Mouse (Mus musculus) erythroblast, adult 5-6 weeks (primary cell): ENCODE results near the gene Arhgap27. TPM values are rescaled to one million over a fixed set of nuclear protein-coding genes. Genes with fewer than 3 reads are reported as not detected.

Experiments used
- ATAC-seq: replicated peaks from 2 replicates; pipeline ENCODE4 v1.8.0; 2016; ENCODE audit warnings: moderate number of reproducible peaks, mild to moderate bottlenecking, moderate TSS enrichment, inconsistent platforms; ENCODE audit not compliant: poor library complexity, low FRiP score, severe bottlenecking
- total RNA-seq, 2 experiments: library from RNA; stranded (forward) in 1 of 2; stranded (reverse) in 1 of 2; fragments of 150-400 nt in 1 of 2; fragments of 200-764, 138-1000 nt in 1 of 2; gene quantifications; 2 replicates each; pipeline versions ENCODE4 v1.2.3 to v1.2.4; 2015 to 2017; ENCODE audit warnings: low replicate concordance in 2 of 2

Arhgap27 gene
- total RNA-seq, 2 experiments from 2014 or later = 5.7 to 7.9 TPM

- no peak for ATAC-seq
These were observed 5.2 kb downstream of the Arhgap27 start for GRCm38 (mm10) chr11:103358316-103358715.

- no peak for ATAC-seq
These were observed 5.8 kb downstream of the Arhgap27 start for GRCm38 (mm10) chr11:103357710-103358109.

DNA sequence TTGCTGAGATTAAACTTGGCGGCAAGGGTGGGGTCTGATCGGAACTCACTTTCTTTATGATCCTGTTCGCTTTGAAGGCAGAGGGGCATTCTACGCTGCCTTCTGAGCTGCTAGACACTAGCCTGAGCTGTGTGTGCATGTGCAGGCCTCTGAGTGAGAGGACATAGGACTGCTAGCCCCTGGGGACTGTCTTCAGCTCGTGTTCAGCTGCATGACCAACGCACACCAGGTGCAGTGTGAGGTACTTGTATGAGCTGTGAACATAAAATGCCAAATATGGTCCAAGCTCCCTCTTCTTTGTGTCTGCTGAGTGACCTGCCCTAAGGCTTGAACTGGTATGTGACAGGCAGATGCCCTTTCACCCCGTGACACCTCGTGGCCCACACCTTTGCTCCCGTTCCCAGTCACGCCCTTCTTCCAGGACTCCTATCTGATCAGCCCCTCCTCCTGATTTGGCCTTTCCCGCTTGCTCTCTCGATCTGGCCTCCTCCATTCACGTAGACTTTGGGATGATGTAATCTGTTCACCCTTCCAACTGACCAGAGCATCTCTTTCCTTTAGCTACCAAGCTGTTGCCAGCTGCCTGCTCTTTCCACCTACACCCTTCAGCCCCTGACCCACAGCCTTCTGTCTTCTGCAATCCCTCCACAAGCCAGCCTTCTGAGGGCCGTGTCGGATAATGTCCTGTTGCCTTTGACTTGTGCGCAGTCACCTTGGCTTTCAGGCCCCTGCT lies 6.4 kb downstream of the Arhgap27 start:
- no peak for ATAC-seq

GRCm38 (mm10) chr11:103356032-103356571 lies 7.4 kb downstream of the Arhgap27 start:
- ATAC-seq = no peak

GRCm38 (mm10) chr11:103355251-103355650 lies 8.2 kb downstream of the Arhgap27 start:
- ATAC-seq = no peak

DNA sequence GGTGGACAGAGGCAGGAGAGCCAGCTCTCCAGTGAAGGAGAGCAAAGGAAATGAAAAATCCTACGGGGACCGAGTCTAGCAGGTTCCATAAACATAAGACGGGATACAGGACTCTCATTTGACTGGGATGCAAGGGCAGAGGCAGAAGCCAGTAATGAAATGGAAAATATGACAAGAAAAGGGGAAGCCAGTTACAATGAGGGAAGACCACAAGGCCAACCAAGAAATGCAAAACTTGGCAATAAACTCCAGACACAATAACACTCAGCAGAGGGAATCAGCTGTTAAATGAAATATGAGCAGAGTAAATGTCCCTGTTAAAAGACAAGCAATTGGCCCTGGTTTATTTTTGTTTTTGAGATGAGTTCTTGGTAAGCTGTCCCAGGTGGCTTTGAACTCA lies 9.5 kb downstream of the Arhgap27 start:
- no peak for ATAC-seq

- no peak for ATAC-seq
These were observed 11.2 kb downstream of the Arhgap27 start for GRCm38 (mm10) chr11:103352239-103352814.

DNA sequence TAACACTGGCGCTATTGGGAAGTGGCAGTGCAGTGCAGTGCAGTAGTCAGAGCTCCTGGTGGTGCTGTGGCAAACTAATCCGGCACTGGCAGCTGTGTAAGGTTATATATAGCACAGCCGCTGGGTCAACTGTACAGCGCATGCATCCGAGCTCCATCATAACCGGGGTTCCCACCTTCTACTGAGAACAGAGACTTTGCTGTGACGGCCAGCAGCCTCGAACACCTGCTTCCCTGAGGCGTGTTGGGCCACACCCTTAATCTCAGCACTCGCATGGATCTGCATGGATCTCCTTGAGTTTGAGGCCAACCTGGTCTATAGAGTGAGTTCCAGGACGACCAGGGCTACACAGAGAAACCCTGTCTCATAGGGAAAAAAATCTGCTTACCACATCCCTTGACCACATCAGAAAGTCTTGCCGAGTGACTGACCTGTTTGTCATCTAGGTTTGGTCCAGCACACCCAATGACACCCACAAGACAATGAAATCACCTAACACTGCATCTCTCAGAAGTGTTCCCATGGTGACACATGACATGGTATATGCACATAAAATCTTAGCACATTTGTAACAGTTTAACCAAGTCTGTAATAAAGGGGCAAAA lies 12.7 kb downstream of the Arhgap27 start:
- ATAC-seq = no peak

- no peak for ATAC-seq
These were observed 13.8 kb downstream of the Arhgap27 start for GRCm38 (mm10) chr11:103349699-103350098.

DNA sequence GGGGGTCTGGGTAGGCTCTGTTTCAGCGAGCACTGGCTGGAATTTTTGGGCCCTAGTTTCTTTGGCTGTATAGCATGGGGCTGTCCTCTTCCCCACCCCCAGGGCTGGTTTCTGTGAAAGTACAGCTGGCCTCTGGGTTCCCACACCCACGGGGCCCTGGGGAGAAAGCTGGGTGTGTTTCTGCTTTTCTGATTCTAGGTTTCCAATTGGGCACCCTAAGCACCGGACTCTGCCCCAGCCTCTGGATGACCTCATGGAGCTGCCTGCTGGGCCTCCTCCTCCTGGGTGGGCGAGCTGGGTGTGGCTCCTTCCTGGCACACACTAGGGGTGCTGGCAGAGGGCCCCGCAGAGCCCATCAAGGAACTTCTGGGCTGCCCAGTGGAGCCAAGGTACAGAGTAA lies 16.8 kb downstream of the Arhgap27 start:
- no peak for ATAC-seq

GRCm38 (mm10) chr11:103346236-103346635 lies 17.3 kb downstream of the Arhgap27 start:
- ATAC-seq = no peak

DNA sequence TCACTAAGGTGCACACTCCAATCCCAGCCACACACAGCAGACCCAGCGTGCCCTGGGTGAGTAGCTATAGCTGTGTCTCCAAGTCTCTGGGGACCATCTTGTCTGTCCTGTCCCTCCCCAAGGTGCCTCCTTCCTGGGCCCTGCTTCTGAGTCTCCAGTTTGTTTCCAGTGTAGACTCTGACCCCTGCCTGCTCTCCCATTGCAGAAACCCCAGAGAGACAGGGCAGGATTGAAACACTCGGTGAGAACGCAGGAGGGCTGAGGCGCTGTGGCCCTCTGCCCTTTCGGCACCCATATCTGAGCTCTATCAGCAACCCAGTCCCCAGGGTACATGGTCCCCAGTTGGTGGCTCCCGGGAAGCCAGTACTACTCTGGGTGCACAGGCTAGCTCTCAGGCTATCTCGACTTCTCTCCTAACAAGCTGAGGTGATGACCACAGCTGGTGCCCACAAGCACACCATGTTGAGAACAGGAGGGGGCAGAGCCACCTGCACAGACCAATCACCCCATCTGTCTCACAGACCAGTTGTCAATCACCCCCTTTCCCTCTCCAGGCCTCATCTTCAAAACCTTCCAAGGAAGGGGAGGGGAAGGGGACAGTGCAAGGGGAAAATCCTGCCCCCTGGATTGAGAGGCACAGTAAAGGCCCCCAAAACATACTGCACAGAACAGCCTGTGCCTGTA lies 17.9 kb downstream of the Arhgap27 start:
- no peak for ATAC-seq

GRCm38 (mm10) chr11:103344494-103345332 lies 18.8 kb downstream of the Arhgap27 start:
- no peak for ATAC-seq

DNA sequence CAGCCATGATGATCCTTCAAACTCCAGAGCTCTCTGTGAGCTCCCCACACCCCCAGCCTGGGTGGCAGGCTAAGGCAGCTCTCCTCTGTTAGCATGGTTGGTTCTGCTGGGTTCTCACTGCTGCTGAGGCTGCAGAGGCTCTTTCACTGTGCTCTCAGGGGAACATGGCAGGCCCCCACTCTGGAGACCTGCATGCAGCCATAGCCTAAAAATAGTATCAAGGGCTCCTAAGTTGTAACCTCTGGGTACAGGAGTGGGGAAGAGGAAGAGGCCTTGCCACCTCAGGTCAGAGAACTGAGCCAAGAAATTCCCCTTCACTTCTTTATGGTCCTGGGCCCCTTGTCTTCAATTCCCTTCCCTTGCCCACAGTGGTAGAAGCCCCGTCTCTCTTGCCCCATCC lies 19.6 kb downstream of the Arhgap27 start:
- ATAC-seq = no peak

DNA sequence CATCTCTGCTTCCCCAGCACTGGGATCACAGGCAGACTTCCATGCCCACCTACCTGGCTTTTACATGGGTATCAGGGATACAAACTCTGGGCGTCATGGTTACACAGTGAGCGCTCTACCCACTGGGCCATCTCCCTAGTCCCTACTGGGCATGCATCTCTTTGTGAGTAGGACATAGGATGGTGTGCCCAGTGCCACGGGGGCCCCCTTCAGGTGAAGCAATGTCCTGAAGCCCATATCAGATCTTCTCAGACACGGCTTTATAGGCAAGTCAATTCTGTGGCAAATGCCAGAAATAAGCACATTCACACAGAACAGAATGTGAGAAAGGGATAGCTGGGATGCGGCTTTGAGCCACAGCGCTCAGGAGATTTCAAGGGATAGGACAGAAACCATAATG lies 20.4 kb downstream of the Arhgap27 start:
- ATAC-seq = no peak

GRCm38 (mm10) chr11:103340677-103341076 lies 22.8 kb downstream of the Arhgap27 start:
- ATAC-seq = no peak

GRCm38 (mm10) chr11:103340130-103340529 lies 23.4 kb downstream of the Arhgap27 start:
- ATAC-seq = no peak

GRCm38 (mm10) chr11:103339414-103340119 lies 23.9 kb downstream of the Arhgap27 start:
- ATAC-seq = no peak

DNA sequence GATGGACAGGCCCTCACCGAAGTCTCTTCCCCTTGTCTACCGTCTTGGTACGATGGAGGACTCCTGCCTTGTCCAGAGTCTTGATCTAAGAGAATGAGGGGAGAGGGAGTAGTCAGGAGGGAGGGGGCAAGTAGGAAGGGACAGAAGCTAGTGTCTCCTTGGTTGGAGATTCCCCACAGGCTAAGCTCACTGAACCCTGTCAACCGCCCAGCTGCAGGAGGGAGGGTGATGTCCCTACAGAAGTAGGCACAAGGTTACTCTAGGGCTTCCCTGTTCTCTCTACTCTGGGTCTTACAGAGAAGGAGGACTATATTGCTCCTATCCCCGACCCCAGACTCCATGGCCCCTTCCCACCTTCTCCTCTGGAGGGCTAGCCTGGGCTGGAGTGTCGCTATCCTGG lies 24.8 kb downstream of the Arhgap27 start:
- ATAC-seq = no peak
